15 mouse cellular contexts compared by ENCODE assay signal in genomic region chr11:112067176-112067575, GRCm38 (mm10).
DNase-seq lines count a peak whose midpoint lies in the region; ATAC-seq and TF ChIP-seq lines count a peak whose summit lies in the region.
"Had no signal": no experiment of that assay in that cellular context is flagged by ENCODE, and none has a peak within 500 bp of the region (broad histone marks: within the 10 kb centered on the region; RNA-seq: fewer than 3 reads in every experiment).

No protein-coding gene starts in this region.

- TF ChIP-seq CTCF in lung, embryonic 14.5 days (IDR thresholded peaks at IDR 0.05; ENCODE audit: low read depth): peak; percentile 40
- TF ChIP-seq CTCF in bone marrow, adult 2 months (IDR thresholded peaks at IDR 0.05; ENCODE audit: control insufficient read depth, insufficient read depth, low read length): peak; percentile 14; the same call in 1 of the 2 replicates

- H3K9me3 ChIP-seq in lung, embryonic 14.5 days (ENCODE audit: low read depth, low read length): no peaks in the 10 kb centered on the region
- no peaks in the 10 kb centered on the region for H3K9me3 ChIP-seq in forebrain, embryonic 14.5 days (replicated peaks; ENCODE audit: control insufficient read depth, low read length)
- H3K9me3 ChIP-seq: heart, embryonic 15.5 days; limb, embryonic 15.5 days; midbrain, embryonic 13.5 days; neural tube, embryonic 15.5 days had no signal

- no peak overlapping the region for H3K27ac ChIP-seq in lung, embryonic 14.5 days (ENCODE audit: low read depth)
- H3K27ac ChIP-seq in bone marrow, adult 2 months (ENCODE audit: control insufficient read depth, insufficient read depth, low read depth, low read length, poor library complexity): no peak overlapping the region
- H3K27ac ChIP-seq in forebrain, embryonic 14.5 days (ENCODE audit: low read depth, low read length): no peak overlapping the region
- H3K27ac ChIP-seq: heart, embryonic 15.5 days; limb, embryonic 15.5 days; midbrain, embryonic 13.5 days; neural tube, embryonic 15.5 days had no signal

- H3K4me3 ChIP-seq in lung, embryonic 14.5 days (ENCODE audit: low read depth, low read length): no peak overlapping the region
- H3K4me3 ChIP-seq in bone marrow, adult 2 months (replicated peaks; ENCODE audit: control insufficient read depth, low read depth, low read length): no peak overlapping the region
- no peak overlapping the region for H3K4me3 ChIP-seq in forebrain, embryonic 14.5 days (ENCODE audit: low read depth, low read length)
- H3K4me3 ChIP-seq: heart, embryonic 15.5 days; limb, embryonic 15.5 days; midbrain, embryonic 13.5 days; neural tube, embryonic 15.5 days had no signal

- no peak overlapping the region for H3K9ac ChIP-seq in lung, embryonic 14.5 days
- no peak overlapping the region for H3K9ac ChIP-seq in forebrain, embryonic 14.5 days (ENCODE audit: low read length)
- H3K9ac ChIP-seq: heart, embryonic 15.5 days; limb, embryonic 15.5 days; midbrain, embryonic 13.5 days; neural tube, embryonic 15.5 days had no signal

- no peak overlapping the region for H3K4me2 ChIP-seq in lung, embryonic 14.5 days
- H3K4me2 ChIP-seq in forebrain, embryonic 14.5 days (ENCODE audit: low read length): no peak overlapping the region
- H3K4me2 ChIP-seq: heart, embryonic 15.5 days; limb, embryonic 15.5 days; midbrain, embryonic 13.5 days; neural tube, embryonic 15.5 days had no signal

- H3K4me1 ChIP-seq in lung, embryonic 14.5 days (ENCODE audit: insufficient read depth): peaks cover 4% of the 10 kb centered on the region; the same call in 1 of the 2 replicates
- H3K4me1 ChIP-seq in bone marrow, adult 2 months (ENCODE audit: control insufficient read depth, insufficient read depth, low read length): no peaks in the 10 kb centered on the region
- H3K4me1 ChIP-seq in forebrain, embryonic 14.5 days (ENCODE audit: control insufficient read depth, insufficient read depth, low read length): no peaks in the 10 kb centered on the region
- H3K4me1 ChIP-seq: heart, embryonic 15.5 days; limb, embryonic 15.5 days; midbrain, embryonic 13.5 days; neural tube, embryonic 15.5 days had no signal

- WGBS in lung, embryonic 14.5 days: 75% methylated on average over 3 of the region's 3 CpGs
- 68% methylated on average over 3 of the region's 3 CpGs for WGBS in bone marrow, adult 2 months
- WGBS in forebrain, embryonic 14.5 days: 82% methylated on average over 3 of the region's 3 CpGs

- no peaks in the 10 kb centered on the region for H3K27me3 ChIP-seq in lung, embryonic 14.5 days (ENCODE audit: insufficient read depth, low read length)
- no peaks in the 10 kb centered on the region for H3K27me3 ChIP-seq in forebrain, embryonic 14.5 days (replicated peaks; ENCODE audit: control insufficient read depth, insufficient read depth, low read length)
- H3K27me3 ChIP-seq: heart, embryonic 15.5 days; limb, embryonic 15.5 days; midbrain, embryonic 13.5 days; neural tube, embryonic 15.5 days had no signal

- peak; percentile 26 for DNase-seq in embryo, embryonic 10.5 days (ENCODE audit: low spot score)
- no peak for DNase-seq in embryo, embryonic 11 days
- no peak for DNase-seq in lung, embryonic 14.5 days
- no peak for DNase-seq in lung, postnatal 36 days
- peak; percentile 18 for DNase-seq in retina, embryonic 14.5 days (ENCODE audit: low spot score)
- no peak for DNase-seq in forebrain, embryonic 14.5 days (ENCODE audit: low spot score)
- no peak for DNase-seq in layer of hippocampus, postnatal 25 days (ENCODE audit: extremely low spot score in 1 of 2, low spot score in 1 of 2)
- DNase-seq: cerebellum, adult 11-12 months; thymus, postnatal 25 days had no signal

- no peaks in the 10 kb centered on the region for H3K36me3 ChIP-seq in lung, embryonic 14.5 days (ENCODE audit: insufficient read depth)
- no peaks in the 10 kb centered on the region for H3K36me3 ChIP-seq in forebrain, embryonic 14.5 days (ENCODE audit: control insufficient read depth, insufficient read depth, low read length)
- H3K36me3 ChIP-seq: heart, embryonic 15.5 days; limb, embryonic 15.5 days; midbrain, embryonic 13.5 days; neural tube, embryonic 15.5 days had no signal

- ATAC-seq in lung, embryonic 14.5 days (ENCODE audit: insufficient read depth): no peak
- no peak for ATAC-seq in forebrain, embryonic 14.5 days
- ATAC-seq: inflammation-experienced regulatory T-cells, adult 6 months; midbrain, embryonic 13.5 days had no signal

- TF ChIP-seq POLR2A in bone marrow, adult 2 months (IDR thresholded peaks at IDR 0.05; ENCODE audit: borderline replicate concordance, control insufficient read depth, low read depth, low read length): no peak

Comparison
In these comparisons a context has a peak if more than half of its experiments do, and no peak if none do; other contexts are left out.
1. DNase-seq: peak in embryo, embryonic 10.5 days (single experiment) and retina, embryonic 14.5 days (single experiment); none in embryo, embryonic 11 days (single experiment), lung, embryonic 14.5 days (single experiment), lung, postnatal 36 days (single experiment), forebrain, embryonic 14.5 days (single experiment) and layer of hippocampus, postnatal 25 days (0 of 2).